Mouse (Mus musculus) C2C12 (cell line): ENCODE data around the gene Tfap2e. TPM values are rescaled to one million over a fixed set of nuclear protein-coding genes. Genes with fewer than 3 reads are reported as not detected.

ENCODE experiments used
- H3K27me3 ChIP-seq: one replicate; pipeline ENCODE4 v1.6.1; 2011; ENCODE audit not compliant: control insufficient read depth, insufficient read depth, insufficient read length
- H3K36me3 ChIP-seq: one replicate; pipeline ENCODE4 v1.6.1; 2011; ENCODE audit not compliant: control insufficient read depth, insufficient read depth
- H3K4me3 ChIP-seq: one replicate; pipeline ENCODE4 v1.5.1; 2011; ENCODE audit warnings: mild to moderate bottlenecking, control low read depth; ENCODE audit not compliant: poor library complexity, insufficient read depth, severe bottlenecking
- H3K79me2 ChIP-seq: one replicate; pipeline ENCODE4 v1.6.1; 2011; ENCODE audit not compliant: control insufficient read depth, insufficient read depth
- H3K79me3 ChIP-seq: one replicate; pipeline ENCODE4 v1.6.1; 2011; ENCODE audit warnings: low read depth, control low read depth
- H3ac ChIP-seq: one replicate; pipeline ENCODE3; 2011; ENCODE audit warnings: low read depth; ENCODE audit not compliant: control insufficient read depth, insufficient read length
- CEBPB ChIP-seq: IDR thresholded peaks from one replicate; pipeline ENCODE4 v1.6.1; 2011; ENCODE audit warnings: low read depth, mild to moderate bottlenecking, control low read depth, moderate library complexity
- CTCF ChIP-seq: IDR thresholded peaks from one replicate; pipeline ENCODE4 v1.5.1; 2011; ENCODE audit not compliant: control insufficient read depth, insufficient read depth, insufficient read length
- FOSL1 ChIP-seq: IDR thresholded peaks from one replicate; pipeline ENCODE4 v1.8.0; 2011; ENCODE audit warnings: mild to moderate bottlenecking, low read length; ENCODE audit not compliant: poor library complexity, insufficient read depth, severe bottlenecking
- MAX ChIP-seq: IDR thresholded peaks from one replicate; pipeline ENCODE4 v1.6.1; 2011; ENCODE audit warnings: mild to moderate bottlenecking, control low read depth
- MYOD1 ChIP-seq: IDR thresholded peaks from one replicate; pipeline ENCODE4 v1.6.1; 2011; ENCODE audit warnings: low read depth; ENCODE audit not compliant: control insufficient read depth, insufficient read length
- MYOG ChIP-seq: IDR thresholded peaks from one replicate; pipeline ENCODE4 v1.6.1; 2011; ENCODE audit not compliant: control insufficient read depth, insufficient read length; ENCODE audit errors: extremely low read depth
- USF1 ChIP-seq: IDR thresholded peaks from one replicate; pipeline ENCODE4 v1.6.1; 2011; ENCODE audit warnings: low read depth, mild to moderate bottlenecking, control low read depth, moderate library complexity
- polyA plus RNA-seq: library from polyadenylated mRNA; unstranded; fragments of >200 nt; fragmentation: generic; extraction: Trizol; gene quantifications from one replicate; pipeline ENCODE4 v1.2.1, GENCODE M21; 2012; ENCODE audit warnings: missing spikeins

Tfap2e gene
- polyA plus RNA-seq, 1 experiment = not detected

- TF ChIP-seq MAX (no peak), CEBPB (peak; percentile 69), CTCF (no peak)
- peaks cover 51% of the 10 kb centered on the region for H3K79me2 ChIP-seq
- peaks cover 48% of the 10 kb centered on the region for H3K79me3 ChIP-seq
- peaks cover 5% of the 10 kb centered on the region for H3K27me3 ChIP-seq
- H3ac ChIP-seq = peak within 1 kb of the TSS; percentile 98
- peak within 1 kb of the TSS; percentile 98 for H3K4me3 ChIP-seq
- H3K36me3 ChIP-seq = peaks cover 12% of the 10 kb centered on the region
Observed at GRCm38 (mm10) chr4:126677054-126678003, 58.7 kb downstream of the Tfap2e start, which contains the start of gene Psmb2. Gene Psmb2 (plus strand): TSS chr4:126677630.

DNA sequence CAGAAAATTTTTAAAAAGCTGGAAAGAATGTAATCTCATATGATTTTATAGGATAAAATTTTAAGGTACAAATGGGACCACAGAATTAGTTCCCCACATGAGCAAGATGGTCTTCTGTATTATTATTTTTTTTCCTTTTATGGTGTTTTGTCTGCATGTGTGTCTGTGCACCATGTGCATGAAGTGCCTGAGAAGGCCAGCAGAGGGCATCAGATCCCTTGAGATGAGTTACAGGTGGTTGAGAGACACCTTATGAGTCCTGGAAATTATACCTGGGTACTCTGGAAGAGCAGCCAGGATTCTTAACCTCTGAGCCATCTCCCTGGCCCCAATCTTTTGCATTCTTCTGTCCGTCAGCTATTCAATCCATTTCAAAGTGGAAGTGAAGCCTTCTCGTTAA, 69.0 kb downstream of the Tfap2e start:
- no peaks in the 10 kb centered on the region for H3K36me3 ChIP-seq
- no peak for TF ChIP-seq MYOD1
- no peak for TF ChIP-seq CEBPB
- TF ChIP-seq CTCF = no peak
- TF ChIP-seq MYOG = no peak
- TF ChIP-seq MAX = no peak
- no peak for TF ChIP-seq USF1
- no peak for TF ChIP-seq FOSL1
- no peak overlapping the region for H3ac ChIP-seq
- H3K27me3 ChIP-seq = peaks cover 23% of the 10 kb centered on the region
- no peaks in the 10 kb centered on the region for H3K79me2 ChIP-seq
- H3K4me3 ChIP-seq = no peak overlapping the region
- no peaks in the 10 kb centered on the region for H3K79me3 ChIP-seq

Other genes starting within 250 kb of the Tfap2e start
- 0.01 TPM for gene Ago4, start 202.8 kb downstream of the Tfap2e start, polyA plus RNA-seq
- 11.4 TPM for gene Clspn, start 179.3 kb downstream of the Tfap2e start, polyA plus RNA-seq
- gene 5730409E04Rik, start 126.4 kb downstream of the Tfap2e start, polyA plus RNA-seq = 2.4 TPM
- gene Psmb2, start 58.6 kb downstream of the Tfap2e start, polyA plus RNA-seq = 243 TPM
- gene Ncdn, start 17.2 kb upstream of the Tfap2e start, polyA plus RNA-seq = 42.4 TPM
- gene AU040320, start 17.3 kb upstream of the Tfap2e start, polyA plus RNA-seq = 20.2 TPM
- 6.7 TPM for gene Zmym4, start 231.9 kb upstream of the Tfap2e start, polyA plus RNA-seq